Mouse (Mus musculus) small intestine, adult 2 months (tissue): ENCODE data around the gene Syndig1.

ENCODE experiments used
- CTCF ChIP-seq: fragments of 200-500 bp; IDR thresholded peaks from 2 replicates; pipeline ENCODE4 v1.5.1; 2012; ENCODE audit warnings: low read depth, mild to moderate bottlenecking, control low read depth, inconsistent platforms, low read length, moderate library complexity, mixed read lengths; ENCODE audit not compliant: insufficient replicate concordance, insufficient read length; ENCODE audit errors: extremely low read depth
- POLR2A ChIP-seq: fragments of 200-500 bp; IDR thresholded peaks from 2 replicates; pipeline ENCODE4 v1.6.1; 2012; ENCODE audit warnings: low read depth, mild to moderate bottlenecking, control low read depth, inconsistent platforms, low read length, moderate library complexity

DNA sequence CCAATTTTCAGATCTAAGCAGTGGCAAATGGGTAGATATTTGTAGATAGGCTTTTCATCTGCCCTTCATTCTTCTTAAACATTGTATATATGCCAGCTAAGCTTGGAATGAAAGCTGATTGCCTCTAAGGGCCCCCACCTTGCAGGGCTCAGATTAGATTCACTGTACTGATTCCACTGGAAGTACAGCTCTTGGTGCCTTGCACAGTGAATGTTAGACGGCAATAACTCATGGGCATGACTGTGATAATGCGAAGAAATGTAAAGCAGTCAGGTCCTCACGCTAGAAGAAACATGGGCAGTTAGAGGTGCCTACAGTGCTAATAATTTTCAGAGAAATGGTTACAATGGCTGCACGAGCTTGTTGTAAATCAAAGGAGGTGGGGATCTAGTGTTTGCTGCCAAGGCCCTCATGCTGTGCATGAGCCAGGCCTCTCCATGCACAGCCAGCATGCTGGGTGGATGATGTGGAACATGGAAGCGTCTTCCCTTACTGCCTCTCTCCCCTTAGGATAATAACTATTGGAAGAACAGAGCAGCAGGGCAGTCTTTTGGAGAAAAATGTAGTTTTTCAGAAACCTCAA lies 167.5 kb downstream of the Syndig1 start:
- no peak for TF ChIP-seq POLR2A
- no peak for TF ChIP-seq CTCF
